Mouse (Mus musculus) ES-E14 (cell line): ENCODE measurements around the gene Slain1. TPM values are rescaled to one million over a fixed set of nuclear protein-coding genes. Genes with fewer than 3 reads are reported as not detected.
A peak's percentile ranks its signal among the peaks of the same experiment; 100 is the strongest.

ENCODE experiments used
- DNase-seq: peaks from one replicate; pipeline ENCODE4 v3.0.0-alpha.2; 2013; ENCODE audit warnings: low read depth, low spot score
- H3K27ac ChIP-seq: 2 replicates; pipeline ENCODE4 v1.5.1; 2012; ENCODE audit warnings: low read depth, mild to moderate bottlenecking, low read length, moderate library complexity, mixed read lengths; ENCODE audit not compliant: poor library complexity, insufficient read depth, severe bottlenecking
- H3K36me3 ChIP-seq: 2 replicates; pipeline ENCODE4 v1.6.1; 2012; ENCODE audit warnings: mild to moderate bottlenecking, low read length, moderate library complexity, mixed read lengths; ENCODE audit not compliant: control insufficient read depth, poor library complexity, insufficient read depth, severe bottlenecking
- H3K4me1 ChIP-seq, 2 experiments: fragments of 150-350 bp in 1 of 2; sonication (generic) in 1 of 2; 2 replicates each; pipeline ENCODE4 v1.6.1; 2012; ENCODE audit warnings: low read length in 2 of 2, mild to moderate bottlenecking in 1 of 2, mixed read lengths in 1 of 2; ENCODE audit not compliant: control insufficient read depth in 2 of 2, insufficient read depth in 2 of 2, poor library complexity in 1 of 2
- H3K4me3 ChIP-seq, 2 experiments: fragments of 150-350 bp in 1 of 2; sonication (generic) in 1 of 2; 2 replicates each; pipeline ENCODE4 v1.5.1; 2012; ENCODE audit warnings: low read length in 2 of 2, low read depth in 1 of 2, mild to moderate bottlenecking in 1 of 2, mixed read lengths in 1 of 2; ENCODE audit not compliant: insufficient read depth in 1 of 2, poor library complexity in 1 of 2, severe bottlenecking in 1 of 2
- H3K9ac ChIP-seq: 2 replicates; pipeline ENCODE4 v1.6.1; 2012; ENCODE audit warnings: low read depth, mild to moderate bottlenecking, low read length, mixed read lengths; ENCODE audit not compliant: poor library complexity, insufficient read depth, severe bottlenecking
- H3K9me3 ChIP-seq: fragments of 150-350 bp; sonication (generic); 2 replicates; pipeline ENCODE4 v1.6.1; 2012; ENCODE audit warnings: low read depth, mild to moderate bottlenecking, low read length; ENCODE audit not compliant: control insufficient read depth, insufficient read depth
- CHD2 ChIP-seq: IDR thresholded peaks from 2 replicates; pipeline ENCODE4 v1.6.1; 2014; ENCODE audit warnings: mild to moderate bottlenecking, low read depth, low read length, inconsistent platforms
- HCFC1 ChIP-seq: IDR thresholded peaks from 2 replicates; pipeline ENCODE4 v1.6.1; 2012; ENCODE audit warnings: low read length, inconsistent platforms, borderline replicate concordance; ENCODE audit not compliant: insufficient read depth
- MAFK ChIP-seq: IDR thresholded peaks from 2 replicates; pipeline ENCODE4 v1.6.1; 2014; ENCODE audit warnings: mild to moderate bottlenecking, low read depth, low read length, inconsistent platforms; ENCODE audit not compliant: insufficient read depth
- ZC3H11A ChIP-seq: IDR thresholded peaks from 2 replicates; pipeline ENCODE4 v1.6.1; 2012; ENCODE audit warnings: low read depth, mild to moderate bottlenecking, inconsistent platforms, low read length, borderline replicate concordance
- ZNF384 ChIP-seq: IDR thresholded peaks from 2 replicates; pipeline ENCODE4 v1.6.1; 2012; ENCODE audit warnings: low read depth, low read length, inconsistent platforms
- in situ Hi-C, 2 experiments: fragments of 600-800 bp; cut with MboI; formaldehyde crosslinking; loops; one replicate each; pipeline ENCODE4 v1.15.1; 2025; ENCODE audit warnings: low sequenced_read_pairs in 2 of 2, inconsistent platforms in 1 of 2; ENCODE audit not compliant: unreplicated experiment in 2 of 2
- total RNA-seq: library from RNA; depleted of rRNA; stranded (reverse); fragments of 300-350 nt; gene quantifications from 2 replicates; pipeline ENCODE4 v1.2.3, GENCODE M21; 2012

Gene Slain1
- total RNA-seq, 1 experiment = 3.8 TPM

- Histone ChIP-seq H3K36me3 (no peaks in the 10 kb centered on the region), H3K4me3 (no peak overlapping the region), H3K27ac (no peak overlapping the region), H3K4me1 (no peaks in the 10 kb centered on the region), H3K9ac (no peak overlapping the region), H3K9me3 (no peaks in the 10 kb centered on the region)
- TF ChIP-seq HCFC1 (no peak), MAFK (no peak), CHD2 (no peak), ZC3H11A (no peak), ZNF384 (no peak)
- in situ Hi-C loops = no loop called here
- no peak for DNase-seq
These were observed 70.1 kb downstream of the Slain1 start for GRCm38 (mm10) chr14:103720163-103720562.

- in situ Hi-C loops = no loop called here
- TF ChIP-seq MAFK (no peak), ZC3H11A (no peak), CHD2 (no peak), HCFC1 (no peak), ZNF384 (no peak)
- H3K9me3 ChIP-seq = no peaks in the 10 kb centered on the region
These were observed 70.8 kb downstream of the Slain1 start for GRCm38 (mm10) chr14:103720637-103721355.

GRCm38 (mm10) chr14:103723314-103723713, 73.3 kb downstream of the Slain1 start:
- Histone ChIP-seq H3K4me3 (no peak overlapping the region), H3K4me1 (no peaks in the 10 kb centered on the region), H3K27ac (no peak overlapping the region), H3K9me3 (no peaks in the 10 kb centered on the region), H3K36me3 (no peaks in the 10 kb centered on the region), H3K9ac (no peak overlapping the region)
- DNase-seq = no peak
- TF ChIP-seq ZNF384 (no peak), CHD2 (no peak)
- in situ Hi-C loops = no loop called here

More at GRCm38 (mm10) chr14:103720637-103721355, 70.8 kb downstream of the Slain1 start:
- Histone ChIP-seq H3K4me1 (no peaks in the 10 kb centered on the region), H3K4me3 (no peak overlapping the region), H3K27ac (no peak overlapping the region), H3K9ac (no peak overlapping the region), H3K36me3 (no peaks in the 10 kb centered on the region)
- peak; percentile 60 for DNase-seq

- TF ChIP-seq CHD2 (no peak), MAFK (no peak), HCFC1 (no peak), ZC3H11A (no peak), ZNF384 (no peak)
- Histone ChIP-seq H3K36me3 (no peaks in the 10 kb centered on the region), H3K9me3 (no peaks in the 10 kb centered on the region), H3K4me3 (no peak overlapping the region), H3K9ac (no peak overlapping the region), H3K4me1 (peaks cover 2 to 3% of the 10 kb centered on the region in 2 experiments; a peak in 1 of 4 replicates), H3K27ac (no peak overlapping the region)
- in situ Hi-C loops = no loop called here
- DNase-seq = no peak
These were observed 73.8 kb downstream of the Slain1 start for GRCm38 (mm10) chr14:103723841-103724240.

- Histone ChIP-seq H3K36me3 (no peaks in the 10 kb centered on the region), H3K9me3 (no peaks in the 10 kb centered on the region), H3K4me3 (peak overlapping the region in 1 of 2 experiments; percentile 23; a peak in 1 of 4 replicates), H3K9ac (no peak overlapping the region), H3K4me1 (peaks cover 2 to 3% of the 10 kb centered on the region in 2 experiments; a peak in 2 of 4 replicates), H3K27ac (no peak overlapping the region)
- no peak for TF ChIP-seq ZNF384
- DNase-seq = no peak
- in situ Hi-C loops = no loop called here
These were observed 78.5 kb downstream of the Slain1 start for GRCm38 (mm10) chr14:103728506-103728905.
